Mouse (Mus musculus) midbrain, embryonic 11.5 days (tissue): ENCODE data around the gene Ncr1. TPM values are rescaled to one million over a fixed set of nuclear protein-coding genes. Genes with fewer than 3 reads are reported as not detected.

ENCODE experiments used
- microRNA-seq: library from miRNA; unstranded; fragments of <30 nt; microRNA quantifications from one replicate; pipeline ENCODE4, GENCODE M21; 2017
- polyA plus RNA-seq: library from polyadenylated mRNA; unstranded; fragments of >200 nt; fragmentation: Nextera tagmentation; extraction: Ambion mirVana; gene quantifications from 2 replicates; pipeline ENCODE4 v1.2.1, GENCODE M21; 2014

Gene Ncr1
- polyA plus RNA-seq, 1 experiment from 2014 or later: not detected

Small RNA genes lying within 50 kb of the gene (microRNA-seq; reads per million reads assigned to microRNA genes)
- gene Gm24752 (not detected), gene Gm25349 (not detected)

Other genes with a start within 250 kb of the Ncr1 start
- gene Ttyh1, start 218.3 kb upstream of the Ncr1 start, polyA plus RNA-seq: 33.8 and 43.6 TPM in 2 replicates
- gene Leng8, start 200.7 kb upstream of the Ncr1 start, polyA plus RNA-seq: 44.4 and 45.6 TPM in 2 replicates
- 1.5 and 2.0 TPM in 2 replicates for gene Leng9, start 187.3 kb upstream of the Ncr1 start, polyA plus RNA-seq
- 15.6 and 17.4 TPM in 2 replicates for gene Cdc42ep5, start 172.9 kb upstream of the Ncr1 start, polyA plus RNA-seq
- gene Lilra5, start 100.0 kb upstream of the Ncr1 start, polyA plus RNA-seq: not detected in 2 replicates
- gene Gp6, start 60.0 kb downstream of the Ncr1 start, polyA plus RNA-seq: 0.69 and 0.83 TPM in 2 replicates
- gene Rdh13, start 107.9 kb downstream of the Ncr1 start, polyA plus RNA-seq: 30.6 and 30.9 TPM in 2 replicates
- 3.1 and 3.8 TPM in 2 replicates for gene Eps8l1, start 123.0 kb downstream of the Ncr1 start, polyA plus RNA-seq
- 28.4 and 32.7 TPM in 2 replicates for gene Ppp1r12c, start 164.0 kb downstream of the Ncr1 start, polyA plus RNA-seq
- 6.6 and 8.1 TPM in 2 replicates for gene Tnnt1, start 178.7 kb downstream of the Ncr1 start, polyA plus RNA-seq
- 0.97 and 1.7 TPM in 2 replicates for gene Tnni3, start 186.5 kb downstream of the Ncr1 start, polyA plus RNA-seq
- gene Dnaaf3, start 194.7 kb downstream of the Ncr1 start, polyA plus RNA-seq: 0.85 and 1.1 TPM in 2 replicates
- 10.4 and 10.5 TPM in 2 replicates for gene Syt5, start 209.8 kb downstream of the Ncr1 start, polyA plus RNA-seq